Mouse (Mus musculus) kidney, postnatal 25 days (tissue): ENCODE measurements around the gene Dnajc15.

Experiments used
- DNase-seq, 2 experiments: peaks; one replicate each; pipeline ENCODE4 v3.0.0; 2021; ENCODE audit warnings: mixed read lengths in 2 of 2

Gene Dnajc15

DNA sequence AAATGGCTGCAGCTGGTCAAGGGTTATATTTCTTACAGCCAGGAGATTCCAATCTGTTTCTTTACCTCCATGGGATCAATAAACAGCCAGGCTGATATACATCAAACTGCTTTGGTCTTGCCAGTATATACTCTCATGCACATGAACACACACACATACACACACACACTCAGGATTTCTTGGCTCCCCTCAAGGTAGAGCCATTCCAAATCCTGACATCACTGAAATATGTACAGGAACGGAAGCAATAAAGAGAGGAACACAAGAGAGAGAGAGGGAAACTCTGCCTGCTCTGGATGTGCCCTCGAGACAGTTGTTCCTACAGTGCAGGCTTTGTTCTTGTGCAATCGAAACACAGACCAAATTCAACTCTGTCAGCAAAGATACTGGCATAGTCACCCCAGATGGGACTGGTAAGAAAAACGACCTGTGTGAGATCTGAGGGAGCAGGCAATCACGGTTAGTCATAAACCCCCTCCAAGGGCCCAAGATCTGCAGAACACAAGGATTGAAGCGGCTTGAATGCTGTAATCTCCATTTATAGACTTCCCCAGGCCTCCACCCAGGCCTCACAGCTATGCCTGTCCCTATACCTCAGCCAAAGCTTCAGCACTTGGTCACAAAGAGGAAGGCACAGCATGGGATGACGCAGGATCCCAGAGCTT, 80.5 kb downstream of the Dnajc15 start:
- no peak for DNase-seq

GRCm38 (mm10) chr14:77792998-77793397, 81.9 kb downstream of the Dnajc15 start:
- DNase-seq, result no peak

DNA sequence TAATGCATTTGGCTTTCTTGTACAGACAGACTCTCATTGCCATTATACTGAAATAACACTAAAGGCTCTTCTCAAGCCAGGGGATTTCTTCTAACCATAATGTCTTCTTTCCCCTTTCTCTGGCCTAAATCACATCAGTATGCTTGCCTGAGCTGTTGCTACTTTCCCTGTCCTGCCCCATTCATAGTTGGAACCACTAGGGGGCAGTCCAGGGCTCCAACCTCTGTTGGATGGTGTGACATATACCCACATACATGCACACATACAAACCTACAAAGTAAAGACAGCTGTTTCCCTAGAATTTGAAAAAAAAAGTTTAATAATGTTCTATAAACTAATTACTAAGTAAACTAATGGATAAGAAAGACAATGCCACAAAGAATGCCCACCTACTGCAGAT, 91.7 kb downstream of the Dnajc15 start:
- DNase-seq, result peak in 1 of 2 experiments; percentile 19

DNA sequence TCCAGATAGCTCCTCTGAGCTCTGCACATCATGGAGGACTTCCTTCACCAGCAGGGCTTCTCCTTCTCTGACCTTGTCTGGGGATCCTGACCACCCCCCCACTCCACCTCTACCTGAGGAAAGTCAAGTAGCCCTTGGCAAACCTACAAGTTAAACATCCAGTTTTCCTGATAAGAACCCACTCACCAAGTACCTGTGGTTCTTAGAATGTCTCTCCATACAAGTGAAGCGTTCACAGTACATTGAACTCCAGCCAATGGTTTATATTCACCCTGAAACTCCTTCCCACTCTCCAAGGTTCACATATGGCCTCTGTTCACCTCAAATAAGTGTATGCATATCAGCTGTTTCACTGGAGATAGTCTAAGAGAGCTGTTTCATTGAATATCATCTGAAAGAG, 97.6 kb downstream of the Dnajc15 start:
- DNase-seq, result no peak

- no peak for DNase-seq
Observed at GRCm38 (mm10) chr14:77776005-77776531, 98.9 kb downstream of the Dnajc15 start.

- no peak for DNase-seq
Observed at GRCm38 (mm10) chr14:77773331-77773730, 101.6 kb downstream of the Dnajc15 start.

DNA sequence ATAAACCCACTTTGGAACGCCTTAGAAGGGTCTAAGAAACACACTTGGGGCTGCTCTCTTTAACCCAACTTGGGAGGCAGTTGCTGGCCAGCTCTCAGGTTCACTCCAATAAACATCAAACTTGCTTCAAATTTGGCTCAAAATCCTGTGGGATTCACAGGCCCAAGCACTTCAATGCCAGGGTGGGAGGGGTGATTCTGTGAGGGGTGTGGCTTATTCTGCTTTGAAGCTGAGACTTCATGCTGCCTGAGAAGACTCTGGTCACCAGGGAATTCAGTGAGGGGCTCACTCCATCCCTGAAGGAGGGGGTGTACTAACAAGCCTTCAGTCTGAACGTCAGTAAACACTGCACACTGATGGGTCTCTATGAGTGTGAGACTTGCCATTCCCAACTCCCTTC, 103.3 kb downstream of the Dnajc15 start:
- no peak for DNase-seq
